Mouse (Mus musculus) lung, postnatal 0 days (tissue): ENCODE results near the gene A430005L14Rik. TPM values are rescaled to one million over a fixed set of nuclear protein-coding genes. Genes with fewer than 3 reads are reported as not detected.

ENCODE experiments used
- ATAC-seq: fragments of 200-750 bp; cut with Nextera tagmentation; 2 replicates; pipeline ENCODE4 v1.8.0; 2017; ENCODE audit warnings: moderate library complexity
- DNase-seq: peaks from one replicate; pipeline ENCODE4 v3.0.0-alpha.2; 2016; ENCODE audit warnings: low spot score
- H3K27ac ChIP-seq: fragments of 300-500 bp; sonication (generic); 2 replicates; pipeline ENCODE4 v1.5.1; 2014; ENCODE audit warnings: antibody characterized with exemption, mild to moderate bottlenecking, low read length, mixed read lengths
- H3K27me3 ChIP-seq: fragments of 300-500 bp; sonication (generic); replicated peaks from 2 replicates; pipeline ENCODE4 v1.6.1; 2014; ENCODE audit warnings: low read length, mixed read lengths; ENCODE audit not compliant: insufficient read depth
- H3K36me3 ChIP-seq: fragments of 300-500 bp; sonication (generic); 2 replicates; pipeline ENCODE4 v1.6.1; 2014; ENCODE audit warnings: low read length, mixed read lengths; ENCODE audit not compliant: insufficient read depth
- H3K4me1 ChIP-seq: fragments of 300-500 bp; sonication (generic); 2 replicates; pipeline ENCODE4 v1.6.1; 2014; ENCODE audit warnings: antibody characterized with exemption, low read depth, low read length, mixed read lengths; ENCODE audit not compliant: insufficient read depth
- H3K4me2 ChIP-seq: fragments of 300-500 bp; sonication (generic); replicated peaks from 2 replicates; pipeline ENCODE4 v1.6.1; 2014; ENCODE audit warnings: low read depth, mild to moderate bottlenecking, low read length, moderate library complexity, mixed read lengths
- H3K4me3 ChIP-seq: fragments of 300-500 bp; sonication (generic); 2 replicates; pipeline ENCODE4 v1.5.1; 2014; ENCODE audit warnings: low read depth, low read length
- H3K9ac ChIP-seq: fragments of 300-500 bp; sonication (generic); replicated peaks from 2 replicates; pipeline ENCODE4 v1.6.1; 2014; ENCODE audit warnings: low read depth, mild to moderate bottlenecking
- H3K9me3 ChIP-seq: fragments of 300-500 bp; sonication (generic); 2 replicates; pipeline ENCODE4 v1.6.1; 2016; ENCODE audit warnings: low read length, mixed read lengths
- CTCF ChIP-seq: IDR thresholded peaks from 2 replicates; pipeline ENCODE4 v1.5.1; 2016; ENCODE audit warnings: antibody characterized with exemption, mild to moderate bottlenecking
- EP300 ChIP-seq: IDR thresholded peaks from 2 replicates; pipeline ENCODE4 v1.6.1; 2016; ENCODE audit warnings: antibody characterized with exemption, mild to moderate bottlenecking, control low read depth
- WGBS: fragments of 180-500 bp; shearing (Covaris S2); extraction: QIAGEN DNeasy Blood & Tissue Kit; methylation state at CpG from one replicate; pipeline ENCODE4 v1.1.7; 2014; 5-methylcytosine and 5-hydroxymethylcytosine counted together
- polyA plus RNA-seq: library from polyadenylated mRNA; unstranded; fragments of >200 nt; fragmentation: Nextera tagmentation; extraction: Ambion mirVana; gene quantifications from 2 replicates; pipeline ENCODE4 v1.2.1, GENCODE M21; 2015

Gene A430005L14Rik
- polyA plus RNA-seq, 1 experiment from 2014 or later, result 57.6 TPM

DNA sequence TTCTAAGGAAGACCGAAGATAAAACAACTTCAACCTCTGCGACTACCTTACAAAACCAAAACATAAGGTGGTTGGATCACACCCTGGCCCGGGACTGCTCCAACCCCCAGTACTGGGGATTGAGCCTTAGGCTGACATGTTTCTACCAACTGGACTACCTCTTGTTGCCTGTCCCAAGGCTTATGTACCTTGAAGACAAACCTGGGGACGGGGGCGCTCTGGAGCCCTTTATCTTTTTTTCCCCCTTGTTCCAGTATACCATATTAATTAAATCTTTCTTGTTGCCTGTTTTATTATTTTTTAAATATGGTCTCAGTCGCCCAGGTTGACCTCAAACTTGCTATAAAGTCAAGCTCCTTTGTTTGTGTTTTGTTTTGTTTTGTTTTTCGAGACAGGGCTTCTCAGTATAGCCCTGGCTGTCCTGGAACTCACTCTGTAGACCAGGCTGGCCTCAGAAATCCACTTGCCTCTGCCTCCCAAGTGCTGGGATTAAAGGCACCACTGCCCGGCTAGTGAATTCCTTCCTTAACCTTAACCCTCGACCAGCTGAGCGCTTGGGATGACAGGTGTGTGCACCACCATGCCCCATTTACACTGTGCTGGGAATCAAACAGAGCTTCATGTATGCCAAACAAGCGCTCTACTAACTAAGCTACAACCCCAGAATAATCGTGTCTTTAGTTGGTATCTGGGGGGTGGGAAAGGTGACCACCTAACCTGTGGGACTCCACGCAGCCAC, 54.0 kb downstream of the A430005L14Rik start:
- no peak overlapping the region; the same call in 1 of the 2 replicates for H3K27ac ChIP-seq
- peak; percentile 27; the same call in 1 of the 2 replicates for ATAC-seq

More for the DNA sequence above, 54.0 kb downstream of the A430005L14Rik start:
- no peak for DNase-seq
- H3K27me3 ChIP-seq, result no peaks in the 10 kb centered on the region
- peak overlapping the region; percentile 35; the same call in 1 of the 2 replicates for H3K9ac ChIP-seq
- H3K4me2 ChIP-seq, result peak overlapping the region; percentile 97
- peak overlapping the region; percentile 97 for H3K4me3 ChIP-seq
- peaks cover 5% of the 10 kb centered on the region; the same call in 1 of the 2 replicates for H3K36me3 ChIP-seq
- H3K9me3 ChIP-seq, result no peaks in the 10 kb centered on the region
- 25% methylated on average over 13 of the region's 13 CpGs for WGBS
- peaks cover 9% of the 10 kb centered on the region; the same call in 1 of the 2 replicates for H3K4me1 ChIP-seq
- TF ChIP-seq CTCF (no peak), EP300 (no peak)

Other genes with a start within 250 kb of the A430005L14Rik start
- 8.1 and 8.6 TPM in 2 replicates for gene Dffb, start 17.9 kb downstream of the A430005L14Rik start, polyA plus RNA-seq
- gene Cep104, start 18.0 kb downstream of the A430005L14Rik start, polyA plus RNA-seq, result 9.6 and 10.1 TPM in 2 replicates
- gene Lrrc47, start 54.5 kb downstream of the A430005L14Rik start, polyA plus RNA-seq, result 15.2 and 15.4 TPM in 2 replicates
- 57.9 and 59.4 TPM in 2 replicates for gene Smim1, start 69.0 kb downstream of the A430005L14Rik start, polyA plus RNA-seq
- gene Ccdc27, start 85.4 kb downstream of the A430005L14Rik start, polyA plus RNA-seq, result not detected in 2 replicates
- gene Trp73, start 183.0 kb downstream of the A430005L14Rik start, polyA plus RNA-seq, result 1.8 and 2.6 TPM in 2 replicates
- 19.8 and 21.6 TPM in 2 replicates for gene Wrap73, start 185.1 kb downstream of the A430005L14Rik start, polyA plus RNA-seq
- 249 and 268 TPM in 2 replicates for gene Tprgl, start 203.4 kb downstream of the A430005L14Rik start, polyA plus RNA-seq
- 24.1 and 25.5 TPM in 2 replicates for gene Megf6, start 213.5 kb downstream of the A430005L14Rik start, polyA plus RNA-seq